8 mouse cellular contexts compared by ENCODE assay signal in the genomic region with DNA sequence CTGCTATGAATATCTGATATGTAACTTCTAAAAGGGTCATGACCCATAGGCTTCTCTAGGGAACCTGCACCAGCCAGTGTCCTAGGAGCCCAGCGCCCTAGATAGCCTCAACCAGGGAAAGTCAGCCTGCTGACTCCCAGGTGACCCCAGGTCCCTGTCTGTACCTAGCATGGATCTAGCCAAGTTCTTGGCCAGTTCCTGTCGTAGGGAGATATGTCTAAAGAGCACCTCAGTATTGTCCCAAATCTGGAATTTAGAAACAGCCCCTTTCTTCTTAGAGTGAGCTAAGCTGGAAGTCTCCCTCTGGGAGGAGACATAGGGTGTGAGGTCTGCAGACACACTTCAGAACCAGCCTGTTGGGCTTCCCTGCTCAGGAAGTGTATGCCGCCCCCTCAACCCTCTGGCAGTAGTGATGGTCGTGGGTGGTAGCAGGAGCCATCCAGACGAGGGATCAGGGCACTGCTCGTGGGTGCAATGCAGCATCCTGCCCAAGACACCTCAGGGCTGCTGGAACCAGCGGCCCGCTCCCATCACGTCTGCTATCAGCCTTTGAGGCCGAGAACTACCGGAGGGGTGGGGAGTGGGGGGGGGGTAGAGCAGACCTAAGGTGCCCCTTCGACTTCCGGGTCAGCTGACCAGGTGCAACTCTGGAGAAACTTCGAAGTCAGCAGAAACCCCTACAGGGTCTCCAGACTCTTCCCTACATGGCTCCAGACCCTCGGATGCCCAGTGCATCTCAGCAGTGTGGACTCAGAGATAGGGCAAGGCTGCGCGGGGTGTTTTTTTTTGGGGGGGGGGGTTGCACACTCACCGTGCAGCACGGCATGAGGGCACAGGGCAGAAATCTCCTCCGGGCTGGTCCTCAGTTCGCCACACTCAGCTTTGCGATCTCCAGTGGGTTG. TPM values are rescaled to one million over a fixed set of nuclear protein-coding genes. Genes with fewer than 3 reads are reported as not detected.
DNase-seq lines count a peak whose midpoint lies in the region; ATAC-seq and TF ChIP-seq lines count a peak whose summit lies in the region.

Gene Osbpl5, minus strand, starts transcription at position 861 of the 902 bp plus-strand sequence.

- no peaks in the 10 kb centered on the region for H3K79me2 ChIP-seq in myocyte (ENCODE audit: control insufficient read depth, insufficient read depth)

- no peak within 1 kb of the TSS for H3ac ChIP-seq in myocyte (ENCODE audit: control insufficient read depth, insufficient read length)

- peaks cover 38% of the 10 kb centered on the region for H3K27me3 ChIP-seq in heart, embryonic 11.5 days (ENCODE audit: control insufficient read depth, insufficient read depth, low read length)
- H3K27me3 ChIP-seq in myocyte (ENCODE audit: control insufficient read depth, insufficient read depth, insufficient read length): no peaks in the 10 kb centered on the region

- peaks cover 10% of the 10 kb centered on the region; the same call in 1 of the 2 replicates for H3K4me1 ChIP-seq in brown adipose tissue, adult 24 weeks (ENCODE audit: control insufficient read depth, insufficient read depth, insufficient read length, low read length)
- H3K4me1 ChIP-seq in heart, embryonic 11.5 days (ENCODE audit: control insufficient read depth, insufficient read depth, low read length): peaks cover 24% of the 10 kb centered on the region

- peak within 1 kb of the TSS; percentile 52; the same call in 1 of the 2 replicates for H3K9ac ChIP-seq in heart, embryonic 11.5 days (ENCODE audit: low read depth, low read length)

- 20% methylated on average over 22 of the region's 22 CpGs for WGBS in heart, embryonic 11.5 days (ENCODE audit: insufficient replicate concordance)

- no peaks in the 10 kb centered on the region for H3K36me3 ChIP-seq in heart, embryonic 11.5 days (ENCODE audit: control insufficient read depth, insufficient read depth, low read length)
- H3K36me3 ChIP-seq in myocyte (ENCODE audit: control insufficient read depth, insufficient read depth): no peaks in the 10 kb centered on the region

- H3K4me2 ChIP-seq in heart, embryonic 11.5 days: peak within 1 kb of the TSS; percentile 79
- peak within 1 kb of the TSS; percentile 90 for H3K4me2 ChIP-seq in myocyte (ENCODE audit: low read depth)

- no peak for ATAC-seq in heart, embryonic 11.5 days (replicated peaks; ENCODE audit: insufficient number of reproducible peaks, low FRiP score, low TSS enrichment)

- H3K9me3 ChIP-seq in heart, embryonic 11.5 days (replicated peaks; ENCODE audit: control insufficient read depth, low read length): no peaks in the 10 kb centered on the region

- peak; percentile 79 for DNase-seq in right cerebral cortex, adult 18-20 months
- DNase-seq in right cerebral cortex, postnatal 4 days: no peak
- no peak for DNase-seq in layer of hippocampus, postnatal 25 days (ENCODE audit: extremely low spot score in 1 of 2, low spot score in 1 of 2)
- no peak for DNase-seq in cerebellum, adult 11-12 months
- no peak for DNase-seq in testis, postnatal 10 days (ENCODE audit: low spot score)

- no peak for TF ChIP-seq POLR2A in myocyte (IDR thresholded peaks at IDR 0.05; ENCODE audit: insufficient read length, low read depth)

- H3K4me3 ChIP-seq in brown adipose tissue, adult 24 weeks (ENCODE audit: insufficient read depth, low read depth, low read length): peak within 1 kb of the TSS; percentile 40
- H3K4me3 ChIP-seq in heart, embryonic 11.5 days (ENCODE audit: low read depth, low read length): peak within 1 kb of the TSS; percentile 35
- peak within 1 kb of the TSS; percentile 13 for H3K4me3 ChIP-seq in myocyte

- H3K27ac ChIP-seq in brown adipose tissue, adult 24 weeks (replicated peaks; ENCODE audit: low read depth, low read length): peak within 1 kb of the TSS; percentile 85
- no peak within 1 kb of the TSS for H3K27ac ChIP-seq in heart, embryonic 11.5 days (ENCODE audit: low read depth, low read length)

TF ChIP-seq in myocyte, 11 proteins besides CTCF, POLR2A, EP300 and RAD21:
- TF ChIP-seq TCF3 (IDR thresholded peaks at IDR 0.05; ENCODE audit: insufficient read length, low read depth): no peak
- no peak for TF ChIP-seq REST (IDR thresholded peaks at IDR 0.05; ENCODE audit: insufficient read depth, insufficient read length)
- no peak for TF ChIP-seq MYOG (IDR thresholded peaks at IDR 0.05; ENCODE audit: control insufficient read depth in 1 of 3, insufficient read depth in 1 of 3, insufficient read length in 2 of 3, low read depth in 2 of 3)
- TF ChIP-seq POLR2AphosphoS2 (IDR thresholded peaks at IDR 0.05; ENCODE audit: insufficient read length, low read depth): no peak
- no peak for TF ChIP-seq MAX (IDR thresholded peaks at IDR 0.05; ENCODE audit: low read depth)
- no peak for TF ChIP-seq MYOD1 (IDR thresholded peaks at IDR 0.05; ENCODE audit: control insufficient read depth in 1 of 3, insufficient read length in 2 of 3, low read depth in 2 of 3)

RNA-seq across cellular contexts. Expression of gene Osbpl5, which starts in this region (rescaled TPM):
- 7.8 and 12.1 TPM in 2 replicates for polyA plus RNA-seq in brown adipose tissue, adult 24 weeks (2012; ENCODE audit: insufficient read depth, insufficient read length, missing spikeins)
- 26.6 and 30.8 TPM in 2 replicates for polyA plus RNA-seq in heart, embryonic 11.5 days (2014; fragmentation: Nextera tagmentation; extraction: Ambion mirVana)
- total RNA-seq in layer of hippocampus, postnatal 25 days (2021): 10 to 100 TPM; 21.6 to 33.6 TPM
- 49.6 TPM for polyA plus RNA-seq in myocyte (2012; fragmentation: generic; extraction: Trizol)
